Mouse (Mus musculus): ENCODE measurements around the gene Slc12a9. TPM values are rescaled to one million over a fixed set of nuclear protein-coding genes. Genes with fewer than 3 reads are reported as not detected.

Slc12a9 gene
- polyA plus RNA-seq, 1 experiment from 2014 or later: 6.9 TPM

DNA sequence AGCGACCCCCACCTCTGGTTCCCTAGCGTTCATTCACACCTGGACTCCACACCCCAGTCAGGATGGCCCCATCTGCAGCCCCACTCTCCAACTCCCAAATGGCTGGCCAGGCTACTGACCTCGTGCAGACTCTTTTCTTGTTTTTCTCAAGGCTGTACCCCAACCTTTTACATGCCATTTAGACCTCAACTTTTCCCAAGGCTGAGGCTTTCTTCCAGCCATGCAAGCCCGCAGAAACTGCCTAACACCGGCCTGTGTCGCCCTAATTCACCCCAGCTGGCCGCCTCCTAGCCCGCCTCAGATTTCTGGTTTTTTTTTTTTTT lies 17.6 kb upstream of the Slc12a9 start:
- WGBS (ENCODE audit: missing documents): 46% methylated on average over 7 of the region's 8 CpGs
- no peaks in the 10 kb centered on the region for H3K36me3 ChIP-seq (ENCODE audit: inconsistent target)
- H3K4me3 ChIP-seq (ENCODE audit: inconsistent target): no peak overlapping the region
- H3K27ac ChIP-seq: no peak overlapping the region
- H3K79me2 ChIP-seq (ENCODE audit: inconsistent target): no peaks in the 10 kb centered on the region

DNA sequence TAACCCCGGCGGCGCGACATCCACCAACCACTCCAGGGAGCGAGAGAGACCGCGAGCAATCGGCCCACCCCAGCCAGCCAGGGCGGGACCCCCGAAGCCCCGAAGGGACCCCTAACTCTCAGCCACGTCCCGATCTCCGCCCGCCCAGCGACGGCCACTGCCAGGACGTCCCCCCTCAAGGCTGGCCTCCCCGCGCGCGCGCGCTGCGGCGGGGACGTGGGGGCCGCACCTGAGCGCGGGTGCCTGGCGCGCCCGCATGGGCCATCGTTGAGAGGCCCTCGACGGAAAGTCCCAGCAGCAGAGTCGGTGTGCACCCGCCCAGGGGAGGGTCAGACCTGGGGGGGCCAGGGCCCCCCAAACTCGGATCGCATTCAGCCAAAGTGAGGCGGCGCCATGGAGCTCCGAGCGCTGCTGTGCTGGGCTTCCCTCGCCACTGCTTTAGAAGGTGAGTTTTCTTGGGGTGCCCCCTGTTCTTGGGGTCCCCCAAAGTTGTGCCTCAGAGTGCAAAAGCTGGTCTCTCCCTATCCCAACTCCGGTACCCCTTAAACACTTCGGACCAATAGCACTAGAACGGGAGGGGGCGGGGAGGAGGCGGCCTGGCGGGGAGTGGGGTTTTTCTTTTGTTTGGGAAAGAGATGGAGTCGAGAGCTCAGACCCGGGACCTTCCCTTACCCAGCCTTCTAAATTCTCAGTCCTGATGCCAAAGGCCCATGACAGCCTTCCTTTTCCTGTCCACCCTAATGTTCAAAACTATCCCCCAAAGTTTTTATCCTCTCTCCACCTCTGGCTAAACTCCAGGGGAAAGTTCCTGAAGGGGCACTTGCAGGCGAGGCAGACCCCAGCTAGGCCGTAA lies 17.0 kb upstream of the Slc12a9 start:
- Histone ChIP-seq H3K4me3 (ENCODE audit: inconsistent target) (no peak overlapping the region), H3K27ac (no peak overlapping the region), H3K36me3 (ENCODE audit: inconsistent target) (no peaks in the 10 kb centered on the region), H3K79me2 (ENCODE audit: inconsistent target) (no peaks in the 10 kb centered on the region)
- whole genome bisulfite sequencing (ENCODE audit: missing documents): 4% methylated on average over 46 of the region's 55 CpGs

DNA sequence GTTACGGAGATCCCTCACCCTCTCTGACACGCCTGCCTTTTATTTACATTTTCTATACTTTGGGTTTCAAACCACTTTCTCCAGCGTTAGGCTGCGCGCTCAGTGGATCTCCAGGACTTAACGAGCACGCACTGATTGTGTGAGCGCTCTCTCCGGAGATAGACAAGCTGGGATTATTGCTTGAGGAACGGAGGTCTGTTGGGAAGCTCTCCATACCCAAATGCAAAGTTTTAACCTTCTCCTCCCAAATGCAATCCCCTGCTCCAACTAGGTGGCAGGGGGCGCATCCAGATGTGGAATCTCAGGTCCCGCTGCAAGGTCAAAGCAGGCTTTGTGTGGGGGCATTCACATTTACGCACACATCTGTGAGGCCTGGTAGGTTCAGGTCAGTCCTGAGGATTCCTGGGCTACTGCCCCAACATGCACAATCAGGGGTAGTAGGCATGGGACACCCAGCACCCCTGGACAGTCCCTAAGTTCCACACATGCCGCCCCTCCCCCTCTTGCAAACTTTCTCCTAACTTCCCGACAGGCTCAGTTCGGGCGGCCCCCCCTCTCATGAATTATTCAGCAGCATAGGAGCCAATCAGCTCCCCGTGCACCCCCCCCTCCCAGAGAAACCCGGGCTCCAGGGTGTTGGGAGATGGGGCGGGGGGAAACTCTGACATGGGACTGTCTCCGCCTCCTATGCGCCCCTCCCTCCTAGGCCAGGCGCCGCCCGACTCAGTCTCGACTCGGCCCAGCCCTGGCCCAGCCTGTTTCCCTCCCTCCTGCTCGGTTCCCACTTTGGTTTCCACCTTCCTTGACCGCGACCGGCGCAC lies 16.2 kb upstream of the Slc12a9 start, which contains the start of gene Ephb4:
Ephb4 (plus strand) TSS at position 726 of the 821 bp plus-strand sequence.
- 5% methylated on average over 18 of the region's 32 CpGs for WGBS (ENCODE audit: missing documents)

DNA sequence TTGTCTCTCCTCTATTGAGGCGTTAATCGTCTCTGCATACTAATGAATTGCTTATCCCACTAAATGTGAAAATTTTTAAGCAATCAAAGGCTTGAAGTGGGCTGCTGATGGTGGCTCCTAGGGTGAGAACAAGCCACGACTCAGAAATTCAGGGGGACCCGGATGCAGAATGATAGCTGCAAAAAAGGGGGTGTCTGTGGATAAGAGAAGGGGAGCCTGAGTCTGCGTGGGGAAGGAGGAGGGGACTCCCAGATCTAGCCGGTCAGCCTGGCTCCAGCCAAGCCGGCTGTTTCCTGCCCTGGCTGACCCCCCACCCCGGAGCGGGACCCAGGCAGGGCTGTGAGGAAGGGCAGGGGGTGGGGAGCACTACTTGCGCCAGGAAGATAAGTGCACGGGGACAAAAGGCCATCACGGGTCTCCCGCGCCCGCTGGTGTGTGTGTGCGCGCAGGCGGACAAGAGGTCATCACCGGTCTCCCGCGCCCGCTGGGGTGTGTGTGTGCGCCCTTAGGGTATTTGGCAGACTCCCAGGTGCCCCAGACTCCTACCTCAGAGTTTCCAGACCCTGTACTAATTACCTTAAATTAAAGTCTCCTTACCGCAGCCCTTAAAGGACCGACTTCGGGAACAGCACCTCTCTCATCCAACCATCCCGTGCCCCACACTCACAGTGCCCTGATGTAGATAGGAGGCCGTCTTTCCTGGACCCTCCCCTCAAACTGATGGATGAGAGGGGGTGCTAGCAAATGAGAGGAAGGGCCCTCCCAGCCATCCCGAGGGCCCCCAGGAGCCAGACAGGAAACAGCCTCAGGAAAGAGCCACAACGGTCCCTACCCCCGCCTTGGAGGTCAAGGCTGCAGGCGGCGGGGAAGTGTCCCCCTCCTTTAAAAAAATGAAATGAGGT lies 15.3 kb upstream of the Slc12a9 start:
- 8% methylated on average over 32 of the region's 33 CpGs for WGBS (ENCODE audit: missing documents)
- H3K79me2 ChIP-seq (ENCODE audit: inconsistent target): no peaks in the 10 kb centered on the region
- H3K4me3 ChIP-seq (ENCODE audit: inconsistent target): no peak overlapping the region
- no peak overlapping the region for H3K27ac ChIP-seq
- H3K36me3 ChIP-seq (ENCODE audit: inconsistent target): no peaks in the 10 kb centered on the region

More for the DNA sequence above, 16.2 kb upstream of the Slc12a9 start, which contains the start of gene Ephb4:
- Histone ChIP-seq H3K79me2 (ENCODE audit: inconsistent target) (no peaks in the 10 kb centered on the region), H3K27ac (no peak within 1 kb of the TSS), H3K4me3 (ENCODE audit: inconsistent target) (no peak within 1 kb of the TSS), H3K36me3 (ENCODE audit: inconsistent target) (no peaks in the 10 kb centered on the region)

DNA sequence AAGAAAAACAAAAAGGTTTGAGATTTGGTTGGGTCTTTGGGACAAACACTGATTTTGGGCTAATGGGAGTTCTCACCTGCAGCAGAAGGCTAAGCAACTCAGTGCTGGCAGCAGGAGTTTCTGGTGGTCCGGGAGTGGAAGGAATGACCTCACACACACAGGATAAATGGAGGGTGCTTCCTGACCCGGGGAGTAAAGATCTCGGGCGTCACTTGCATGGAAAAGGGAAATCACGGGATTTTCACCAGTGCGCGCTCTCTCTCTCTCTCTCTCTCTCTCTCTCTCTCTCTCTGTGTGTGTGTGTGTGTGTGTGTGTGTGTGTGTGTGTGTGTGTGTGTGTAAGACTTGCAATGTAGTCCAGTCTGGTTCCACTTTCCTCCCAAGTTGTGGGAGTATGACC lies 14.5 kb upstream of the Slc12a9 start:
- Histone ChIP-seq H3K36me3 (ENCODE audit: inconsistent target) (no peaks in the 10 kb centered on the region), H3K27ac (no peak overlapping the region), H3K79me2 (ENCODE audit: inconsistent target) (no peaks in the 10 kb centered on the region), H3K4me3 (ENCODE audit: inconsistent target) (no peak overlapping the region)
- WGBS (ENCODE audit: missing documents): 80% methylated on average over 2 of the region's 7 CpGs

DNA sequence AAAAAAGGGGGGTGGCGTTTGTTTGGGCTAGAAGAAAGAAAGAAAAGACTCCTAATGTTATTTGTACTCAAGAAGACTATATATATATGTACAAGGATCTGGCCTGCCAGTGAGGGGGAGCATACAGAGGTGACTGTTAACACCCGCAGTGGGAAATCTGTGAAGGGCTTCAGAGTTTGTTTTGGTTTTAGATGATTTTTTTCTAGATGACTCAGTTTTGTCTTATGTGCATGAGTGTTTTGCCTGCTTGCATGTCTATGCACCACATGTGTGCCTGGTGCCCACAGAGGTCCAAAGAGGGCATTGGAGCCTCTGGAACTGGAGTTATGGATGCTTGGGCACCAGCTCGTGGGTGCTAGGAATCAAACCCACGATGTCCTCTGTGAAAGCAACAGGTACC lies 13.6 kb upstream of the Slc12a9 start:
- Histone ChIP-seq H3K79me2 (ENCODE audit: inconsistent target) (no peaks in the 10 kb centered on the region), H3K4me3 (ENCODE audit: inconsistent target) (no peak overlapping the region), H3K27ac (no peak overlapping the region), H3K36me3 (ENCODE audit: inconsistent target) (no peaks in the 10 kb centered on the region)
- 98% methylated on average over 4 of the region's 4 CpGs for WGBS (ENCODE audit: missing documents)

DNA sequence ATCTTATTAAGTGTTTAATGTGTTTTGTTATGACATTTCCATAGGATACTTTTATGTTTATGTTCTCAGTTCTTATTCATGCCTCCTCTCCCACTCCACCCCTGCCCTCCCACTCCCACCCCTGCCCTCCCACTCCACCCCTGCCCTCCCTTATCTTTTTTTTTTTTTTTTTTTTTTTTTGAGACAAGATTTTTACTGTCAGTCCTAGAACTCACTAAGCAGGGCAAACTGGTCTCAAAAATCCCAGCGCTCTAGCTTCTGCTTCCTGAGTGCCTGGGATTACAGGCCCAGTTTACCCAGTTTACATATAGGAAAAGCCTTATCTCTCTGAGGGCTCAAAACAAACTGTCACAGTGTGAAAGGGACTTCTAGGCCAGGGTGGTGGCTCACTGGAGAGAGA lies 13.0 kb upstream of the Slc12a9 start:
- H3K27ac ChIP-seq: no peak overlapping the region
- H3K4me3 ChIP-seq (ENCODE audit: inconsistent target): no peak overlapping the region
- no peaks in the 10 kb centered on the region for H3K36me3 ChIP-seq (ENCODE audit: inconsistent target)
- no peaks in the 10 kb centered on the region for H3K79me2 ChIP-seq (ENCODE audit: inconsistent target)
- 92% methylated on average over 1 of the region's 1 CpGs for WGBS (ENCODE audit: missing documents)

DNA sequence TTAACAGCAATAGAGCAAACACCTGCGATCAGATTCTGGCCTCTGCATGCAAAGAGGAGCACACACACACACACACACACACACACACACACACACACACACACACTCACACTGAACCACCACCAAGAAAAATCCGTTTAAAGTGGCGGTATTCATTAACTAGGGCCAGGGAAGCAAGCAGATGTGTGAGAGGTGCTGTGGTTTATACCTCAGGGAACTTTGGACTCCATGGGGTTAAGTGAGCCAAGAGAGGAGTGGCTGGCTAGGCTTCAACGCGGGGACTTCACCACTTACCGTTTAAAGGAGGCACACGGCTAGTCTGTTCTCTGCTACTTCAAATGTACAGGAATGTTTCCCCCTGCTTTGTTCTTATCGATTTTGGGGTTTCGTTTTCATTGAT lies 12.4 kb upstream of the Slc12a9 start:
- WGBS (ENCODE audit: missing documents): 19% methylated on average over 9 of the region's 9 CpGs
- Histone ChIP-seq H3K36me3 (ENCODE audit: inconsistent target) (no peaks in the 10 kb centered on the region), H3K79me2 (ENCODE audit: inconsistent target) (no peaks in the 10 kb centered on the region), H3K27ac (no peak overlapping the region), H3K4me3 (ENCODE audit: inconsistent target) (no peak overlapping the region)

DNA sequence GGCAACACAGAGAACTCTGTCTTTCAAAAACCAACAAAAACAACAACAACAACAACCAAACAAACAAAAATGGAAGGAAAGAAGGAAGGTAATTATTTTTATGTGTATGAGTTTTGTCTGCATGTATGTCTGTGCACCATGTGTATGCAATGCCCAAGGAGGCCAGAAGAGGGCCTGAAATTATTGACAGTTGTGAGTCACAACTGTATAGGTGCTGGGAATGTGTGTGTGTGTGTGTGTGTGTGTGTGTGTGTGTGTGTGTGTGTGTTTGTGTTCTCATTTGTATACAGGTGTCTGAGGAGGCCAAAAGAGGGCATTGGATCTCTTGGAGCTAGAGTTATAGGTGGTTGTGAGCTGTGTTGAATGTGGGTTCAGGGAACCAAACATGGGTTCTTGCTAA lies 10.5 kb upstream of the Slc12a9 start:
- Histone ChIP-seq H3K27ac (no peak overlapping the region), H3K79me2 (ENCODE audit: inconsistent target) (no peaks in the 10 kb centered on the region), H3K36me3 (ENCODE audit: inconsistent target) (no peaks in the 10 kb centered on the region), H3K4me3 (ENCODE audit: inconsistent target) (no peak overlapping the region)

DNA sequence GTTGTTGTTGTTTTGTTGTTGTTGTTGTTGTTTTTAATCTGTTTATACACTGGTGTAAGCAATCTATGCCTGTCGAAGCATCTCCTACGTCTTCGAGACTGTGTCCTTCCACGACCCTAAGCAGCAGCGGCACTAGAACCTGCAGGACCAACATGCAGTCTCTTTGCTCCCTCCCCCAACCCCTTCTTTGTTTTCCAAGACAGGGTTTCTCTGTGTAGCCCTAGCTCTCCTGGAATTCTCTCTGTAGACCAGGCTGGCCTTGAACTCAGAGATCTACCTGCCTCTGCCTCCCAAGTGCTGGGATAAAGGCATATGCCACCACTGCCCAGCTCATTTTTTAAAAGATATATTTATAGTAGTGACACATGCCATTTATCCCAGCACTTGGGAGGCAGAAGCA lies 10.0 kb upstream of the Slc12a9 start:
- 93% methylated on average over 5 of the region's 5 CpGs for WGBS (ENCODE audit: missing documents)
- Histone ChIP-seq H3K79me2 (ENCODE audit: inconsistent target) (no peaks in the 10 kb centered on the region), H3K27ac (no peak overlapping the region), H3K36me3 (ENCODE audit: inconsistent target) (no peaks in the 10 kb centered on the region), H3K4me3 (ENCODE audit: inconsistent target) (no peak overlapping the region)

DNA sequence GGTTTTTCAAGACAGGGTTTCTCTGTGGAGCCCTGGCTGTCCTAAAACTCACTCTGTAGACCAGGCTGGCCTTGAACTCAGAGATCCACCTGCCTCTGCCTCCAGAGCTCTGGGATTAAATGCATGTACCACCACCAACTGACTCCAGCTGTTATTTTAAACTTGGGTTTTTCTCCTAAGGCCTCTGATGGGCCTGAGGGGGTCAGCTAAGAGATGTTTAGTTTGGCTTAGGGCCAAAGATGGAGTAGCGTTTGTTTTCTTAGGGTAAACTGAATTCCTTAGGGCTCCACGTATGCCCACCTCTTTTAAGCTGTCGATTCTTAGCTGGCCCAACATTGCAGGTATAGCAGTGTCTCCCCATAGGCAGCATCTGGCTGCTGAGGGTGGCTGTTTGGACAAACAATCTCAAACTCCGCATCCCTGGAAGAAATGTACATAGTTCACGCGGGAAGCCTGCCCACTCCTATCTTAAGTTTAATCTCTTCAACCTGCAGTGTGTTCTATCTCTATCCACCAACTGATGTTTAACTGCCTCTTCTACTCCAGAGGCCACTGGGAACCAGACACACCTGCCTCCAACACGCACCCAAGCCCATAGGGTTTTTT lies 9.1 kb upstream of the Slc12a9 start:
- Histone ChIP-seq H3K79me2 (ENCODE audit: inconsistent target) (no peaks in the 10 kb centered on the region), H3K36me3 (ENCODE audit: inconsistent target) (no peaks in the 10 kb centered on the region), H3K27ac (no peak overlapping the region), H3K4me3 (ENCODE audit: inconsistent target) (no peak overlapping the region)
- WGBS (ENCODE audit: missing documents): 81% methylated on average over 7 of the region's 7 CpGs

DNA sequence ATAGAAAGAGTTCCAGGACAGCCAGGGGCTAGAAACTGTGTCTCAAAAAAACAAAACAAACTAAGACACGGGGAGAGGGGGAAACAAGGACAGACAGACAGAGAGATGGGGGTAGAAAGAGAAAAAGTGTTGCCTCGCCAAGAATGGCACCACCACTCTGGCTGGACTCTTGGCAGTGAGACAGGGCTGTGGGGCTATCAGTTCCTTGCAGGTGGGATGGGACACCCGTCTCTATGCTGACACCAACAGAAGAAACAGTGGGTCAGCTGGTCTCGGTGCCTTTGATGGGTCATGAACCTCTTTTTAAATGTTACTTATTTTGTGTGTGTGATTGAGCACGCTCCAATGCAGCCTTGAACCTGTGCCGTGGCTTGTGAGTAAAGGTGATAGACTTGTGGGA lies 6.8 kb upstream of the Slc12a9 start:
- WGBS (ENCODE audit: missing documents): 82% methylated on average over 6 of the region's 6 CpGs
- H3K27ac ChIP-seq: no peak overlapping the region
- no peak overlapping the region for H3K4me3 ChIP-seq (ENCODE audit: inconsistent target)
- H3K79me2 ChIP-seq (ENCODE audit: inconsistent target): no peaks in the 10 kb centered on the region
- H3K36me3 ChIP-seq (ENCODE audit: inconsistent target): no peaks in the 10 kb centered on the region

DNA sequence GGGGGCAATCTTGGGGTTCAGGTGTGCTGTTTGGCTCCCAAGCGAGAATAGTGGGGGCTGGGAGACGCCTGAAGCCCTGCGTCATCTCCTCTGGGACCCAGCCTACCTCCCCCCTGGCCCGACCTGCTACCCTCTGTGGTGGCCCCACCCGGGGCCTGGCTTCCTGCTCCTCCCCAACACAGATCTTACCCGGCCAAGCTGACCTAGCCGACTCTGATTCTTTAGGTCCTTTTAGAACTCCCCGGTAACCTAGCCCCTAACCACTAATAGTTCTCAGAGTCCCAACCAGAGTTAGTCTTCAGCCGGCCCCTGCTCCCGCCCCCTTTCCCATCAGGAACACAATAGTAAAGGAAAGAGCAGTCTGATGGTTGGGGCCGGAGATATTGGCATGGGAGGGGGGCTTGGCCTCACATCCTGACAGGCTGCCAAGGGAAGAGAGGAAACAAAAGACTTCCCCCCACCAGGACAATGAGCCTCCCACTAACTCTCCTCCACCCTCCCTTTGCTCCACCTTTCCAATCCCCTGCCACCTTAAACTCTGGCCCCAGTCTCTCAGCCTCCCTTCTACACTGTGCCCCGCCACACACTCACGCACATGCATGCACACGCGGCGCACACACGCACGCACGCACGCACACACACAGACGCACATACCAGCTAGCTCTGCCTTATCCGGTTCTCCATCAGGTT lies 6.0 kb upstream of the Slc12a9 start:
- 36% methylated on average over 22 of the region's 22 CpGs for WGBS (ENCODE audit: missing documents)
- no peaks in the 10 kb centered on the region for H3K36me3 ChIP-seq (ENCODE audit: inconsistent target)
- no peak overlapping the region for H3K27ac ChIP-seq
- no peak overlapping the region for H3K4me3 ChIP-seq (ENCODE audit: inconsistent target)
- no peaks in the 10 kb centered on the region for H3K79me2 ChIP-seq (ENCODE audit: inconsistent target)
